Mouse (Mus musculus): Measurements from ENCODE around the gene Sp7. TPM values are rescaled to one million over a fixed set of nuclear protein-coding genes. Genes with fewer than 3 reads are reported as not detected.
"Not testable (repeated sequence)": the region's sequence is repeated elsewhere in the genome, so short reads cannot be mapped to it uniquely, and the experiment has no call there.

Gene Sp7
- total RNA-seq, 2 experiments from 2014 or later, result 0.15 to 2.3 TPM

- DNase-seq, result no peak
These were observed 22.5 kb downstream of the Sp7 start for GRCm38 (mm10) chr15:102344490-102344889.

- peak; percentile 63 for DNase-seq
These were observed 25.4 kb downstream of the Sp7 start for GRCm38 (mm10) chr15:102341580-102341979.

GRCm38 (mm10) chr15:102339612-102340011, 27.4 kb downstream of the Sp7 start:
- no peak for DNase-seq

GRCm38 (mm10) chr15:102336946-102337345, 30.0 kb downstream of the Sp7 start:
- no peak for DNase-seq

- not testable (repeated sequence) for DNase-seq
These were observed 31.1 kb downstream of the Sp7 start for GRCm38 (mm10) chr15:102335925-102336324.

- no peak for DNase-seq
These were observed 31.7 kb downstream of the Sp7 start for GRCm38 (mm10) chr15:102335254-102335653.

- peak; percentile 91 for DNase-seq
These were observed 35.4 kb downstream of the Sp7 start, which contains the start of gene Myg1 for GRCm38 (mm10) chr15:102331610-102332015. Myg1 (plus strand) TSS chr15:102331709.

GRCm38 (mm10) chr15:102326892-102327291, 40.1 kb downstream of the Sp7 start:
- no peak for DNase-seq

GRCm38 (mm10) chr15:102326022-102326576, 40.9 kb downstream of the Sp7 start, which contains the start of gene Pfdn5:
Pfdn5 (plus strand) TSS chr15:102326116.
- DNase-seq, result peak; percentile 91

GRCm38 (mm10) chr15:102324654-102325473, 42.1 kb downstream of the Sp7 start:
- no peak for DNase-seq

GRCm38 (mm10) chr15:102316263-102316662, 50.7 kb downstream of the Sp7 start:
- DNase-seq, result peak; percentile 76

- DNase-seq, result no peak
These were observed 51.7 kb downstream of the Sp7 start for GRCm38 (mm10) chr15:102315292-102315691.

GRCm38 (mm10) chr15:102311489-102311888, 55.5 kb downstream of the Sp7 start:
- no peak for DNase-seq

GRCm38 (mm10) chr15:102310074-102310845, 56.7 kb downstream of the Sp7 start:
- peak; percentile 59 for DNase-seq

- DNase-seq, result no peak
These were observed 58.3 kb downstream of the Sp7 start for GRCm38 (mm10) chr15:102308717-102309116.

Other genes starting within 250 kb of the Sp7 start
- gene Spryd3, start 230.9 kb downstream of the Sp7 start, total RNA-seq (2021), result 10 to 100 TPM; 27.4 to 31.5 TPM
- gene Igfbp6, start 222.8 kb downstream of the Sp7 start, total RNA-seq (2021), result 10 to 100 TPM; 40.3 to 48.1 TPM
- gene Soat2, start 216.7 kb downstream of the Sp7 start, total RNA-seq (2021), result 1 to 10 TPM; 4.9 to 8.1 TPM
- gene Zfp740, start 163.9 kb downstream of the Sp7 start, total RNA-seq (2021), result 10 to 100 TPM; 66.7 to 84.9 TPM
- gene Csad, start 162.5 kb downstream of the Sp7 start, total RNA-seq (2021), result 100 to 1,000 TPM; 155 to 156 TPM
- 1 to 10 TPM; 6.4 to 7.1 TPM for gene Itgb7, start 135.2 kb downstream of the Sp7 start, total RNA-seq (2021)
- 10 to 100 TPM; 22.7 to 30.3 TPM for gene Rarg, start 109.7 kb downstream of the Sp7 start, total RNA-seq (2021)
- gene Gm9918, start 96.6 kb downstream of the Sp7 start, total RNA-seq (2021), result not detected
- gene Mfsd5, start 87.7 kb downstream of the Sp7 start, total RNA-seq (2021), result 10 to 100 TPM; 29.0 to 29.4 TPM
- 10 to 100 TPM in 1 of 2 experiments, 1 to 10 TPM in 1; 8.8 to 11.9 TPM for gene Espl1, start 70.9 kb downstream of the Sp7 start, total RNA-seq (2021)
- gene Pfdn5, start 41.1 kb downstream of the Sp7 start, total RNA-seq (2021), result 100 to 1,000 TPM; 342 to 354 TPM
- 10 to 100 TPM; 50.0 to 62.5 TPM for gene Myg1, start 35.5 kb downstream of the Sp7 start, total RNA-seq (2021)
- gene Aaas, start 16.4 kb downstream of the Sp7 start, total RNA-seq (2021), result 10 to 100 TPM; 21.4 to 24.7 TPM
- 10 to 100 TPM; 67.8 to 83.4 TPM for gene Sp1, start 39.0 kb upstream of the Sp7 start, total RNA-seq (2021)
- 1 to 10 TPM; 1.7 to 2.1 TPM for gene Amhr2, start 78.2 kb upstream of the Sp7 start, total RNA-seq (2021)
- 10 to 100 TPM; 46.9 to 53.1 TPM for gene Prr13, start 91.8 kb upstream of the Sp7 start, total RNA-seq (2021)
- gene Pcbp2, start 103.4 kb upstream of the Sp7 start, total RNA-seq (2021), result 100 to 1,000 TPM; 703 to 724 TPM
- gene Gm10337, start 136.5 kb upstream of the Sp7 start, total RNA-seq (2021), result 1 to 10 TPM; 3.7 to 4.1 TPM
- 10 to 100 TPM in 1 of 2 experiments, 1 to 10 TPM in 1; 7.7 to 11.2 TPM for gene Map3k12, start 149.9 kb upstream of the Sp7 start, total RNA-seq (2021)
- 10 to 100 TPM; 36.0 to 43.1 TPM for gene Tarbp2, start 151.0 kb upstream of the Sp7 start, total RNA-seq (2021)
- gene Npff, start 157.8 kb upstream of the Sp7 start, total RNA-seq (2021), result 1 to 10 TPM; 2.5 to 5.9 TPM

All from adrenal gland, postnatal 10 days (tissue).